Mouse (Mus musculus): ENCODE measurements at regions not wholly inside any gene's neighbourhood (a gene's known extent, or its start where the extent isn't known, plus 50 kb on each side); places are given as distances from the start of the nearest gene placed in this dataset.
A peak's percentile ranks its signal among the peaks of the same experiment; 100 is the strongest.

DNA sequence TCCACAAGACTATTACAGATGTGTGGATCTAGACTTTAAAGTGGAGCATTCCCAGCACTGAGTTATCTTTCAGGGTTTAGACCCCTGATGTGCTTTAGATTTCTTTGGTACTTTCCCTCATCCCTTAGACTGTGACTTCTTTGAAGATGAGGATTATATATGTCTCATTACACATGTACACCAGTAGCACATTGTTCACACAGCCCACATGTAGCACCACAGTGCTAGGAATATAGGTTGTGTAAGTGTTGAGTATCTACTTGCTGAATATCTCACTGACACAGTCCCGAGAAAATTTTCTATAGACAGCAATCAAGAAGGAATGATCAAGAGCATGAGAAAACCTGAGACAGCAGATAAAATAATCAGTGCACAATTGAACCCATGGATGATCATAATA, 243.4 kb upstream of the Brinp1 start:
- H3K4me2 ChIP-seq (ENCODE audit: low read length): no peak overlapping the region
- WGBS: 88% methylated on average over 1 of the region's 1 CpGs
- H3K27me3 ChIP-seq (replicated peaks; ENCODE audit: control insufficient read depth, insufficient read depth, low read length): no peaks in the 10 kb centered on the region
- no peak for ATAC-seq (replicated peaks; ENCODE audit: low FRiP score, low TSS enrichment, low read depth)
- H3K4me1 ChIP-seq (replicated peaks; ENCODE audit: control insufficient read depth, insufficient read depth, low read length): no peaks in the 10 kb centered on the region
- no peak overlapping the region for H3K27ac ChIP-seq (ENCODE audit: low read depth)
- DNase-seq (ENCODE audit: low spot score): no peak
- H3K9me3 ChIP-seq (ENCODE audit: control insufficient read depth, low read length): no peaks in the 10 kb centered on the region
- no peak overlapping the region for H3K9ac ChIP-seq (ENCODE audit: low read length)
- H3K4me3 ChIP-seq (ENCODE audit: low read depth, low read length): no peak overlapping the region
- no peaks in the 10 kb centered on the region for H3K36me3 ChIP-seq (ENCODE audit: control insufficient read depth, insufficient read depth, low read length)

- peak overlapping the region; percentile 27; the same call in 1 of the 2 replicates for H3K4me3 ChIP-seq (ENCODE audit: low read depth, low read length)
- no peaks in the 10 kb centered on the region for H3K9me3 ChIP-seq (ENCODE audit: control insufficient read depth, low read length)
- peak overlapping the region; percentile 46 for H3K4me2 ChIP-seq (ENCODE audit: low read length)
- no peak overlapping the region for H3K9ac ChIP-seq (ENCODE audit: low read length)
- H3K27ac ChIP-seq (ENCODE audit: low read depth): no peak overlapping the region
- H3K27me3 ChIP-seq (replicated peaks; ENCODE audit: control insufficient read depth, insufficient read depth, low read length): no peaks in the 10 kb centered on the region
- no peaks in the 10 kb centered on the region for H3K36me3 ChIP-seq (ENCODE audit: control insufficient read depth, insufficient read depth, low read length)
- no peaks in the 10 kb centered on the region for H3K4me1 ChIP-seq (replicated peaks; ENCODE audit: control insufficient read depth, insufficient read depth, low read length)
- no peak for ATAC-seq (replicated peaks; ENCODE audit: low FRiP score, low TSS enrichment, low read depth)
- 62% methylated on average over 1 of the region's 1 CpGs for WGBS
- no peak for DNase-seq (ENCODE audit: low spot score)
Observed at GRCm38 (mm10) chr4:69196094-69196493, 241.9 kb upstream of the Brinp1 start.

DNA sequence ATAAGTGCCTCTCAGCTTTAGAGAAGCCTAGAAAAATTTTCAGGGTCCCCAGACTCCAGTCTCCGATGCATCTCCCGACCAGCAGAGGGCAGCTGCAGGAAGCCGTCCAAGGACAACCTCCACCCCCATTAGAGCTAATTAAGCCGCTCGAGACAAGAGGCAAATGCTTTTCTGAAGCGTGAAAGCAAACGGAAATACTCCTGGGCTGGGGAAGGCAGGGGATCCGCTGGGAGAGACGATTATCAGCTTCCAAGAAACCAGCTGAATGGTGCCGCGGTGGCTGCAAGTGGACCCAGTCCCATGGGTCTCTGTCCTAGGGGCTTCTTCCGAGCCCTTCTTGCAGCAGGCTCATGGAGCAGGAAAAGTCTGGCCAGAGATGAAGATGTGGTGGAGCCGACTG, 241.4 kb upstream of the Brinp1 start:
- peak; percentile 79 for DNase-seq (ENCODE audit: low spot score)
- WGBS: 2% methylated on average over 13 of the region's 13 CpGs
- Histone ChIP-seq H3K9me3 (ENCODE audit: control insufficient read depth, low read length) (no peaks in the 10 kb centered on the region), H3K36me3 (ENCODE audit: control insufficient read depth, insufficient read depth, low read length) (no peaks in the 10 kb centered on the region), H3K4me3 (ENCODE audit: low read depth, low read length) (peak overlapping the region; percentile 27), H3K4me1 (replicated peaks; ENCODE audit: control insufficient read depth, insufficient read depth, low read length) (no peaks in the 10 kb centered on the region), H3K27me3 (replicated peaks; ENCODE audit: control insufficient read depth, insufficient read depth, low read length) (no peaks in the 10 kb centered on the region), H3K27ac (ENCODE audit: low read depth) (no peak overlapping the region), H3K4me2 (ENCODE audit: low read length) (peak overlapping the region; percentile 46), H3K9ac (ENCODE audit: low read length) (0 out of 2 replicates have a peak overlapping the region, but pooled peaks have one; percentile 2)
- ATAC-seq (replicated peaks; ENCODE audit: low FRiP score, low TSS enrichment, low read depth): no peak
